Mouse (Mus musculus): Measurements from ENCODE around the gene Hic2.

GRCm38 (mm10) chr16:17271124-17271523 is 37.8 kb downstream of the Hic2 start:
- TF ChIP-seq POLR2A (IDR thresholded peaks at IDR 0.05; ENCODE audit: low read depth, low read length) (no peak), CTCF (IDR thresholded peaks at IDR 0.05; ENCODE audit: borderline replicate concordance, insufficient read depth, low read length) (no peak)

Data from embryonic fibroblast, embryonic 13.5 days (primary cell).